Comparison of ENCODE assay signal across 17 mouse cellular contexts in genomic region chr12:104672976-104673375, GRCm38 (mm10).
"Had no signal": no experiment of that assay in that cellular context is flagged by ENCODE, and none has a peak within 500 bp of the region (broad histone marks: within the 10 kb centered on the region; RNA-seq: fewer than 3 reads in every experiment).

No protein-coding gene starts in this region.

- H3K4me3 ChIP-seq: left cerebral cortex, adult 2 months; liver, embryonic 13.5 days; megakaryocyte, embryonic 14.5 days; midbrain, embryonic 12.5 days; midbrain, embryonic 15.5 days; myocyte; neural tube, embryonic 13.5 days; stomach, embryonic 15.5 days had no signal

- H3K4me1 ChIP-seq: liver, embryonic 13.5 days; megakaryocyte, embryonic 14.5 days; midbrain, embryonic 15.5 days; stomach, embryonic 15.5 days had no signal

- ATAC-seq: intestine, postnatal 0 days; midbrain, embryonic 15.5 days had no signal

- H3K4me2 ChIP-seq: liver, embryonic 13.5 days; midbrain, embryonic 12.5 days; midbrain, embryonic 15.5 days; neural tube, embryonic 13.5 days; stomach, embryonic 15.5 days had no signal

- H3K27me3 ChIP-seq: liver, embryonic 13.5 days; midbrain, embryonic 15.5 days; neural tube, embryonic 13.5 days; stomach, embryonic 15.5 days had no signal

- H3K36me3 ChIP-seq: liver, embryonic 13.5 days; midbrain, embryonic 12.5 days; midbrain, embryonic 15.5 days; neural tube, embryonic 13.5 days; stomach, embryonic 15.5 days had no signal

- H3K9ac ChIP-seq: liver, embryonic 13.5 days; midbrain, embryonic 12.5 days; midbrain, embryonic 15.5 days; neural tube, embryonic 13.5 days; stomach, embryonic 15.5 days had no signal

- H3K9me3 ChIP-seq: liver, embryonic 13.5 days; midbrain, embryonic 12.5 days; midbrain, embryonic 15.5 days; neural tube, embryonic 13.5 days; stomach, embryonic 15.5 days had no signal

- DNase-seq: kidney, adult 2 months; kidney, postnatal 25 days; layer of hippocampus, postnatal 36 days; liver, embryonic 13.5 days; right cerebral cortex, adult 18-20 months; right cerebral cortex, postnatal 25 days; spleen, adult 18-20 months; thymus, postnatal 25 days had no signal

- H3K27ac ChIP-seq: kidney, postnatal 0 days; left cerebral cortex, adult 2 months; liver, embryonic 13.5 days; midbrain, embryonic 12.5 days; midbrain, embryonic 15.5 days; neural tube, embryonic 13.5 days; stomach, embryonic 15.5 days had no signal
